Mouse (Mus musculus): Measurements from ENCODE around the gene Nrip1.

The Nrip1 gene

GRCm38 (mm10) chr16:76316940-76317822, 56.4 kb downstream of the Nrip1 start:
- no peak for DNase-seq (ENCODE audit: low read depth, low spot score)

DNA sequence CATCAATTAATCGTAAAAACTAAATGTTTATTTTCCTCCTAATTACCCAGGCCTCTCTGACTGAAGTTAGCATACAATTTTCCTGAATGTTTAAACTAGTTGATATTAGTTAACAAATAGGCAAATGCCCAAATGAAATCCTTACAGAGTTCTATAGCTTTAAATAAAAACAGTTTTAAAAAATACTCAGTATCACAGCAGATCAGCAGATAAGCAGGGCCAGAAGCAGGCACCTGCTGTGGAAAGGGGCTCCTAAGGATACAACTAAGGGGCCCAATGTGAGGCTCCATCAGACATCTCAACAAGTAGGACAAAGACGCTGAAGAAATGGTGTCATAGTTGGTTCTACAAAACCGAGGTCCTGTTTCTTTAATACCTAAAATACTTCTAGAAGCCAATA, 58.0 kb downstream of the Nrip1 start:
- no peak for DNase-seq (ENCODE audit: low read depth, low spot score)

GRCm38 (mm10) chr16:76314013-76314950, 59.3 kb downstream of the Nrip1 start:
- DNase-seq (ENCODE audit: low read depth, low spot score), result no peak

DNA sequence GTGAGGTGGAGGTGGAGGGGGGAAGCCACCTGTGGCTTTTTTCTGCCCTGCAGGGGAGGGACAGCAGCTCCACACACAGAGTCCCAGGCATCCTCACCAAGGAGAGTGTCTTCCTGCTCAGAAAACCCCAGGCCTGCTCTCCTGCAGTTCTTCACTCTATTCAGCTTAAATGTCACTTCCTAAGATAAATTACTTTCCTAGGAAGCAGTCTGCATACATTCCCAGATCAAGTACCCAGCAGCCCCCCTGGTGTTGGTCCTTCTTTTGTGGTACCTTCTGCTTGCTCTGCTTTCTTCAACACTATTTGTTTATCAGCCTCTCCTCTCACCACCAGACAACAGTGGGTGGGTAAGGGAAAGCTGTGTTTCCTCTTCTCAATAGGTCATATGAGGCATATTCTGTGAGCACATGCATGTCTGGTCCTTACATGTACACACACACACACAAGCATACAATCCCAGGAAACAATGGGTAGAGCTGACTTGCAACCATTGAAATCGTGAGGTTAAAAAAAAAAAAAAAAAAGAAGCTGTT, 60.7 kb downstream of the Nrip1 start:
- no peak for DNase-seq (ENCODE audit: low read depth, low spot score)

DNA sequence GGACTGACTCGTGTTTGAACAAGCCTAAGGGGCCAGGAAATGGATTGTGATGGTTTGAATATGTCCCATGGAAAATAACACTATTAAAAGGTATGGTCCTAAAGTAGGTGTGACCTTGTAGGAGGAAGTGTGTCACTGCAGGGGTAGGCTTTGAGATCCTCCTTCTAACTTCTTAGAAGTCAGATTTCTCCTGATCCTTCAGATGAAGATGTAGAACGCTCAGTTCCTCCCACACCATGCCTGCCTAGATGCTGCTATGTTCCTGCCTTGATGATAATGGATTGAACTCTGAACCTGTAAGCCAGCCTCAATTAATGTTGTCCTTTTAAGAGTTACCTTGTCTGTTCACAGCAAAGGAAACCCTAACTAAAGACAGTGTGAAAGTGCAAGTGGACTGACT, 62.8 kb downstream of the Nrip1 start:
- no peak for DNase-seq (ENCODE audit: low read depth, low spot score)

- no peak for DNase-seq (ENCODE audit: low read depth, low spot score)
These were observed 63.3 kb downstream of the Nrip1 start for GRCm38 (mm10) chr16:76310286-76310685.

GRCm38 (mm10) chr16:76309280-76309679, 64.3 kb downstream of the Nrip1 start:
- no peak for DNase-seq (ENCODE audit: low read depth, low spot score)

GRCm38 (mm10) chr16:76307039-76307438, 66.6 kb downstream of the Nrip1 start:
- DNase-seq (ENCODE audit: low read depth, low spot score), result no peak

DNA sequence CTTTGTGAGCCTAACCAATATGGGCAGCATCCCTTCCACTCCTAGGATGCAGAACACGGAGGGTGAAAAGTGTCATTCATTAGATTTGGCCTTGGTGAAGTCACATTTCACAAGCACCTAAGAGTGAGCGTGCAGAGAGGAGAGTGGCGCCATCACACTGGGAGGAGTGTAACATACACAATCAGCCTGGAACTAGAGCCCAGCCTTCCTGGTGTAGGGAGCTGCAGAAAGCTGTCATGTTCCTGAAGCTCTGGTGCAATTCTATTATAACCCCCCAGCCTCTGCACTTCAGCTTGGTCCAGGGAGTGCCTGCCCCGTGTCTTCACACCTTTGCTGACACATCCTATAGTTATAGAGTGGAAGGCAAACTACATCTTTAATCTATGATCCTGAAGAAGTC, 67.2 kb downstream of the Nrip1 start:
- no peak for DNase-seq (ENCODE audit: low read depth, low spot score)

- no peak for DNase-seq (ENCODE audit: low read depth, low spot score)
These were observed 70.2 kb downstream of the Nrip1 start for GRCm38 (mm10) chr16:76303436-76303835.

DNA sequence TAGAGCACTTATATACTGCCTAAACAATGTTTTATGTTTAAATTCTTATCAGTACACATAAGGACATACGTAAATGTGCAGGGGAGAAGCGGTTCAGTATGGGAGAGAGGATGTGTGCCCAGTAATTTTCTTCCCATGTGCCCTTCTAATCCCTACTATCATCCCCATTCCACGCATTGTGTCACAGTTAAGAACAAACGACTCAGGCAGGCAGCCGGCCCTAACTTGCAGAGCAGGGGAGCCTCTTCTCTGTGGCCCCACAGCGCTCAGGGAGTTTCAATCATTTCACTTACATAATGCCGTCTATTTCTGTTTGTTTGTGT, 71.9 kb downstream of the Nrip1 start:
- DNase-seq (ENCODE audit: low read depth, low spot score), result no peak

GRCm38 (mm10) chr16:76301037-76301727, 72.4 kb downstream of the Nrip1 start:
- no peak for DNase-seq (ENCODE audit: low read depth, low spot score)

GRCm38 (mm10) chr16:76300452-76300851, 73.2 kb downstream of the Nrip1 start:
- no peak for DNase-seq (ENCODE audit: low read depth, low spot score)

DNA sequence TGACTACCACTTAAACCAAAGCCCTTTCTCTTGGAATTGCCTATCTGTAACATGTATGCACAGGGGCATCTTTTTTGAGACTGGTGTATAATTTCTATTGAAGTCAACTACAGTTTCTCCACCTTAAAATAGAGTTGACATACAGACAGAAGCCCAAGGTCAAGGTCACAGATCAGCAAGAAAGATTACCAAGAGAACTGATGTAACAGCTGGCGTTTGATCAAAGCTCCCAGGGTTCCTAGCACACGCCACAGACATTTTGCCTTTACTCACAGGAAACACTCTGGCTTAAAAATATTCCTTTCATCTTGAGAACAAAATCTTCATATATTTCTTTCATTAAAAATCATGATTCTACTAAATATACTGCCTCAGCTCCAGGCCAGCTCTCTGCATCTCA, 74.1 kb downstream of the Nrip1 start:
- no peak for DNase-seq (ENCODE audit: low read depth, low spot score)

DNA sequence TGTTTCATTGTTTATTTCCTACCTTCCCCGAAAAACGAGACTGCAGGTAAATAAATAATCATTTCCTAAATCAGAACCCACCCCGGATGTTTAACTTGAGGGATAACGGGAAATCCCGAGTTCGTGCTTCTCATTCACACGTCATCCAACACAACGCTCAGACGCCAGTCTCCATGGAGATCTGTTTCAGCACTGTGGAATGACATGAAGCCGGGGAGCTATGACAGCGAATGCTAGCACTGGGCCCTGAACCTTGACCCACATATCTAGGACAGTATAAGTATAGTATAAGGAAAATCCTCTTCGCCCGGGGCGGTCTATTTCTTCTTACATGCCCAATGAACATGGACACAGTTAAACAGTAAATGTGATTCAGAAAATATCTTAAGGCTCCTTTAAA, 78.3 kb downstream of the Nrip1 start:
- no peak for DNase-seq (ENCODE audit: low read depth, low spot score)

DNA sequence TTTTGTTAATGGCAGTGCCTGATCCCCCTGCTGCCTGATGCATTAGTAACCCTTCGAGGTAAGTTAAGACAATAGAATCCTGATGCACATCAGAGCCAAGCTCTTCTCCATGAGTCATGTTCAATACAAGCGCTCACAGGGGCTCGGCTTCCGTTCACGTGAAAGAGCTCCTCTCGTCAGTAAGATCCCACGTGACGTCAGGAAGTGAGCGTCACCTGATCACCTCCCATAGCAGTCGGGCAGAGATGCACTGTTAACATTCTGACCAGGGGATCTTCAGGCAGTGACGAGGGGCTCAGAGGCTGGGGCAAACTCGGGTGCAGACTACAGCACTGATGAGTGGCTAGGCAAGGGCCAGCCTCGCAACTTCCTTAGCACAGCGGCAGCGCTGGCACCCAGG, 79.1 kb downstream of the Nrip1 start:
- DNase-seq (ENCODE audit: low read depth, low spot score), result no peak

GRCm38 (mm10) chr16:76293765-76294463, 79.7 kb downstream of the Nrip1 start:
- DNase-seq (ENCODE audit: low read depth, low spot score), result no peak

DNA sequence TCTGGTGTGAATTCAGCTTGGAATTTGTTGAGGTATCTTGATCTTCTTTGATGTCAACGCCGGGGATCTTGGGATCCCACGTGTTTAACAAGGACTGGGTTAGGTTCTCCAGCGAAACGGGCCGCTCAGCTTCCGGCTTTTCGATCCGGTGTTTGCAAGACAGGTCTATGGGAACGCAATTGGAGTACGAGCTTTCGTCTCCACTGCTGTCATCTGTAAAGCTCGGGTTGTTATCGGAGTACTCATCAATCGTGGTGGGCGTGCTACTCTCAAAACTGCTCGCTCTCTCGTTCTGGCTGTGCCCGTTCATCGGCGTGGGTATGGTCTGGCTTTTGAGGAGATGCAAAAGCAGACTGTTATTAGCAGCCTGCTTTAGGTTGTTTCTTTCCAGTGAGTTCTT, 80.5 kb downstream of the Nrip1 start:
- no peak for DNase-seq (ENCODE audit: low read depth, low spot score)

DNA sequence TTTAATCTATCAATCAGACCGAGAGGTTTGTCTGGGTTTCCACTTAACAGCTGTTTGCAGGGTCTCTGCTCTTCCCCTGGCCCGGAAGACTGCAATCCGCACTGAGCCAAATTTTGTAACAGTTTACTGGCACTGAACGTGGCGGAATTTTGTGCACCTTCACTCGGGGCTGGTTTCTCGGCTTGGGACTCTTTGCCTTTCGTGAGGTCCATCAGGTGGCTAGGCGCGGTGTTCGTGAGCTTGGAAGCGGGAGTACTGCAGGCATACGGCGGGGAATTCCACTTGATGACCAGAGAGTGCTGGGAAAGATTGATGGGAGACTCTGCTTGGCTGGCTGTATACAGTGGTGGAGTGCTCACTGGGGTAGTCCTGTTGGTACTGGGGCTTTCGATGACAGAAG, 81.0 kb downstream of the Nrip1 start:
- DNase-seq (ENCODE audit: low read depth, low spot score), result no peak

- DNase-seq (ENCODE audit: low read depth, low spot score), result no peak
These were observed 82.3 kb downstream of the Nrip1 start for GRCm38 (mm10) chr16:76291366-76291765.

- no peak for DNase-seq (ENCODE audit: low read depth, low spot score)
These were observed 84.1 kb downstream of the Nrip1 start for GRCm38 (mm10) chr16:76289495-76289894.
